Mouse (Mus musculus): ENCODE results near the gene Guca1b.

DNA sequence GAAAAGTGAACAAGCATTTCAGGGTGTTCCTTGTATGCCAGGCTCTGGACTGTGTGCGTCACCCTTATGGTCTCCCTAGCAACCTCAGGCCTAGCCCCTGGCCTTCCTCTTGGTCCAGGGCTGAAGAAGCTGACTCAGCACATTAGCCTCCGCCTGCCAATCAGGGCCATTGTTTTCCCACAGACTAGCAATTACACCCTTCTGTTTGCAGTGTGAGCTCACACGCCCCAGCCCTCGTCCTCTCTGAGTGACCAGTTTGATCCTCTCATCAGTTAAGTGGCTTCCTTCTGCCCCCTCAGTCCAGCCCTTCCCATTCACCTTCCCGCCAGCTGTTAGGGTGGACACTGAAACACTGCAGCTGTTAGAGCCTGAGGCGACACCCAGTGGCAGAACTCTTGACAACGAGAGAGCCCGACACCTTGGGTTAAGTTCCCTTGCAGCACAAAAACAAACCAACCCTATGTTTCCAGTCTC, 43.7 kb downstream of the Guca1b start:
- peak; percentile 58 for TF ChIP-seq CTCF (IDR thresholded peaks at IDR 0.05; ENCODE audit: low read depth)
- TF ChIP-seq EP300 (IDR thresholded peaks at IDR 0.05; ENCODE audit: low read depth): no peak

All from liver, embryonic 14.5 days (tissue).